Mouse (Mus musculus) olfactory bulb, adult 2 months (tissue): ENCODE data around the gene Mdp1. TPM values are rescaled to one million over a fixed set of nuclear protein-coding genes. Genes with fewer than 3 reads are reported as not detected.

Experiments
- H3K27ac ChIP-seq: fragments of 200-500 bp; 2 replicates; pipeline ENCODE4 v1.5.1; 2012; ENCODE audit warnings: low read depth, low read length; ENCODE audit not compliant: insufficient read depth
- H3K4me1 ChIP-seq: fragments of 200-500 bp; 2 replicates; pipeline ENCODE4 v1.6.1; 2012; ENCODE audit warnings: low read length; ENCODE audit not compliant: control insufficient read depth, insufficient read depth
- H3K4me3 ChIP-seq: fragments of 200-500 bp; 2 replicates; pipeline ENCODE4 v1.5.1; 2012; ENCODE audit warnings: mild to moderate bottlenecking, low read depth, low read length, moderate library complexity; ENCODE audit not compliant: insufficient read depth
- CTCF ChIP-seq: fragments of 200-500 bp; IDR thresholded peaks from 2 replicates; pipeline ENCODE4 v1.5.1; 2012; ENCODE audit warnings: low read depth, mild to moderate bottlenecking, low read length, moderate library complexity; ENCODE audit not compliant: insufficient read depth
- POLR2A ChIP-seq: fragments of 200-500 bp; IDR thresholded peaks from 2 replicates; pipeline ENCODE4 v1.6.1; 2012; ENCODE audit warnings: mild to moderate bottlenecking, low read depth, low read length, moderate library complexity; ENCODE audit not compliant: insufficient read depth
- WGBS: fragments of 180-500 bp; shearing (Covaris S2); methylation state at CpG from one replicate; pipeline ENCODE4 v1.1.7; 2018; 5-methylcytosine and 5-hydroxymethylcytosine counted together
- polyA plus RNA-seq: library from polyadenylated mRNA; stranded (reverse); fragments of >200 nt; gene quantifications from 2 replicates; pipeline ENCODE4 v1.2.4, GENCODE M21; 2012; ENCODE audit warnings: low replicate concordance; ENCODE audit not compliant: missing spikeins, insufficient read depth, insufficient read length

Mdp1 gene
- polyA plus RNA-seq, 1 experiment, result not detected

GRCm38 (mm10) chr14:55634874-55635522 lies 25.3 kb downstream of the Mdp1 start:
- peaks cover 14% of the 10 kb centered on the region; the same call in 1 of the 2 replicates for H3K4me1 ChIP-seq
- no peak for TF ChIP-seq CTCF
- no peak for TF ChIP-seq POLR2A
- H3K27ac ChIP-seq, result no peak overlapping the region
- H3K4me3 ChIP-seq, result peak overlapping the region; percentile 67
- WGBS, result 3% methylated on average over 23 of the region's 23 CpGs

GRCm38 (mm10) chr14:55629312-55629711 lies 31.0 kb downstream of the Mdp1 start:
- 46% methylated on average over 5 of the region's 5 CpGs for WGBS
- Histone ChIP-seq H3K4me1 (peaks cover 4% of the 10 kb centered on the region; the same call in 1 of the 2 replicates), H3K4me3 (no peak overlapping the region), H3K27ac (no peak overlapping the region)
- TF ChIP-seq POLR2A (no peak), CTCF (no peak)

DNA sequence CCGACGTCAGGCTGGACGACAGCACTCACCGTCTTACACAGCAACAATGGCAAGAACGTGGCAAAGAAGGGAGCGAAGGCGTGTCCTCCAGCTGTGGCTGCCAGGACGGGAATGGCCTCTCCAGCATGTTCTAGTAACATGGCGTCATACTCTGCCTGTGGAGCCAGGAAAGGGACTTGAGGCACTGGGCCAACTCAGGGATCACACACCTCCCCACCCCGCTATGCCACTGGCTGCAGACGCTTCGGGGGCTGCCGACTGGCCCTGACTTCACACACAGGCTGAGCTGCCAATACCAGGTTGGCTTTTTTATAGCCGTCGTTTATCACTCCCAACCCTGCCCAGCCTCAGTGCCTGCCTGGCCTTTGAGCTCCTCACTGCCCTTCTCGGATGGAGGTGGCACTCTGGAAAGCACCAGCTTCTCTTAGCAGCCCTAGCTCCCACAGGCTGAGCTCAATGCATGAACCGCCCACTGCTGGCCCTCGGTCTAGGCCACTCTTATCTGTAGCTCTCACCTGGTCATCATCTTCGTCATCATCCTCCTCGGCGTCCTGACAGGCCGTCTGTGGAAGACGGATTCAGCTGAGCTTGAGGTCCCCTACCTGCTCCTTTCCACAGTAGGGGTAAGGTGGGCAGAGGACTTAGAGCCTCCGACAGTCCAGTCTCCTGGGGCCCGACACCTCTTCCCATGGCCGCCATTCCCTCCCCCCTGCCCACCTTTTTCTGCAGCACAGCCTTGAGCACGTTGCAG lies 32.1 kb downstream of the Mdp1 start:
- no peak overlapping the region for H3K27ac ChIP-seq
- H3K4me3 ChIP-seq, result no peak overlapping the region
- H3K4me1 ChIP-seq, result no peaks in the 10 kb centered on the region
- no peak for TF ChIP-seq POLR2A
- TF ChIP-seq CTCF, result no peak
- WGBS, result 91% methylated on average over 27 of the region's 27 CpGs

DNA sequence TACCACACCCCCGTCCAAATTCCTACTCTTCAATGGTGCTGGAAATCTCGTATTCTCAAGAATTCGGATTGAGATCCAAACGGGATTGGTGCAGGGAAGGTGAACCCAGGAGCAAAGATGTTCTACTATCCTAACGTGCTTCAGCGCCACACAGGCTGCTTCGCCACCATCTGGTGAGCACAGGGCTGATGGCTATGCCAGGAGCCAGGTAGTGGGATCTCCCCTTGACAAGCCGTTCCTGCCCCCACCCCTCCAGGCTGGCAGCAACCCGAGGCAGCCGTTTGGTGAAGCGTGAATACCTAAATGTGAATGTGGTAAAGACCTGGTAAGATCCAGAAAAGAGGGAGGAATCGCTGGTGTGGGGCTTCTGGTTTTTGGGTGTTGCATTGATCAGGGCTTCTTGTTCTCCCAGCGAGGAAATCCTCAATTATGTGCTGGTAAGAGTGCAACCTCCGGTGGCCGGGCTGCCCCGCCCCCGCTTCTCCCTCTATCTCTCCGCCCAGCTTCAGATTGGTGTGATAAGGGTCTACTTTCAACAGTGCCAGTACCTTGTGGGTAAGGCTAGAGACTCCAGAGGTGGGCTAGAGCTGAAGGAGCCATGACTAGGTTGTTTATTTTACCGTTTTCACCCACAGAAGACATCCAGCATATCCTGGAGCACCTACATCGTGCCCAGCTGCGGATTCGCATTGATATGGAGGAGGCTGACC lies 41.7 kb downstream of the Mdp1 start:
- WGBS, result 55% methylated on average over 22 of the region's 22 CpGs
- Histone ChIP-seq H3K4me3 (peak overlapping the region; percentile 12), H3K27ac (no peak overlapping the region)

DNA sequence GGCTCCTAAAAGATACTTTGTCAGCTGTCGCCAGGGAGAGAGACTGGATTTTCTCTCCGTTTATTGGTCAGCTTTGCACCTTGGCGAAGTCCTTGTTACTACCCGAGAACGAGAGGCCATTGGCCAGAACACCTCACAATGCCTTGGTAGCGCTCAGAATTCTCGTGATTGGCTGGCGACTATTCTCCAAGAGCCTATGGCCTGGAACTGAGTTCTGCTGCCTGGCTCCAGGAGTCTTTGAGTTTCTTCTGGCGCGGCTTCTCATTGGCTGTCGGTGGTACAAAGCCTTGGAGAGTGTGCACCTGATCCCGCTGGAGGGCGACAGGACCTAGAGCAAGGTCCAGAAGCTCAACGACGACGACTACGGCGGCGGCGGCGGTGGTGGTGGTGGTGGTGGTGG lies 42.5 kb downstream of the Mdp1 start, which contains the start of gene Rec8:
Gene Rec8, plus strand, starts transcription at position 216 of the 400 bp plus-strand sequence.
- TF ChIP-seq POLR2A, result no peak
- no peak for TF ChIP-seq CTCF
- peak within 1 kb of the TSS; percentile 12 for H3K4me3 ChIP-seq
- WGBS, result 32% methylated on average over 21 of the region's 21 CpGs
- no peaks in the 10 kb centered on the region for H3K4me1 ChIP-seq
- no peak within 1 kb of the TSS for H3K27ac ChIP-seq

More for the DNA sequence above, 41.7 kb downstream of the Mdp1 start:
- TF ChIP-seq CTCF, result no peak
- TF ChIP-seq POLR2A, result no peak
- H3K4me1 ChIP-seq, result no peaks in the 10 kb centered on the region

DNA sequence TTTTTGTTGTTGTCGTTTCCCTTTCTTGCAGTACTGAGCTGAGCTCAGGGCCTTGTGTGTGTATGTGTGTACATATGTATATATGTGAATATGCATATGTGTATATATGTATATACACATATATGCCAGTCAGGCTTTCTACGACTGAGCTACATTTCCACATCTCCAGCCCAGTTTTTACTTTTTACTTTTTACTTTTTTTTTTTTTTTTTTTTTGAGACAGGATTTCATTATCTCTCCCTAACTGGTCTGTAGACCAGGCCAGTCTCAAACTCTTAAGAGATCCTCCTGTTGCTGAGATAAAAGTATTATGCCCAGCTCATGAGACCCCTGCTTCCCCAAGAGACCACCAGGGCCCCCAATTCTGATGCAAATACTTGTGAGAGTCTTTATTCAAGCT lies 43.5 kb downstream of the Mdp1 start:
- Histone ChIP-seq H3K4me3 (no peak overlapping the region), H3K4me1 (no peaks in the 10 kb centered on the region), H3K27ac (no peak overlapping the region)
- no peak for TF ChIP-seq POLR2A
- TF ChIP-seq CTCF, result no peak
- 93% methylated on average over 2 of the region's 2 CpGs for WGBS

GRCm38 (mm10) chr14:55615876-55616275 lies 44.4 kb downstream of the Mdp1 start:
- H3K4me3 ChIP-seq, result no peak overlapping the region
- H3K4me1 ChIP-seq, result no peaks in the 10 kb centered on the region
- TF ChIP-seq CTCF (no peak), POLR2A (no peak)
- 78% methylated on average over 2 of the region's 2 CpGs for WGBS
- H3K27ac ChIP-seq, result no peak overlapping the region

DNA sequence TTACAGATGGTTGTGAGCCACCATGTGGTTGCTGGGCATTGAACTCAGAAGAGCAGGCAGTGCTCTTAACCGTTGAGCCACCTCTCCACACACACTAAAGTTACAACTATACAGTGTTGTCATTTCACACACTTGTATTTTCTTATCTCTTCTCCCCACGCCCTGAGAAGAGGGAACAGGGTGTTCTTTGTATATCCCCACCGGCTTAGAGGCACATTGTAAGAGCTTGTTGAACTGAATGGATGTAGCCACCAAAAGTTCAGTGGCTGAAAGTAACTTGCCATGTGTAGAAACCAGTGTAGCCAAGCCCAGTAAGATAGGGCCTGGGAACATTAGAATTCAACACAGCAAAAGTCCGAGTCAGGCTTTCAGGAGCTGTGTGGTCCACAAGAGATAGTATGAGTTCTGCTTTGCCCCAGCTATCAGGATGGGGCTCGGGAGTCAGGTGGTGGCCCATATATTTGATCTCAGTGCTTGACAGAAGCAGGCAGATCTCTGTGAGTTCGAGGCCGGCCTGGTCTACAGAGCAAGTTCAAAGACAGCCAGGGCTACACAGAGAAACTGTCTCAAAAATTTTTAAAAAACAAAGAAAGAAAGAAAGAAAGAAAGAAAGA lies 45.6 kb downstream of the Mdp1 start:
- Histone ChIP-seq H3K27ac (no peak overlapping the region), H3K4me3 (no peak overlapping the region), H3K4me1 (no peaks in the 10 kb centered on the region)
- 81% methylated on average over 7 of the region's 7 CpGs for WGBS
- TF ChIP-seq CTCF, result no peak
- no peak for TF ChIP-seq POLR2A

DNA sequence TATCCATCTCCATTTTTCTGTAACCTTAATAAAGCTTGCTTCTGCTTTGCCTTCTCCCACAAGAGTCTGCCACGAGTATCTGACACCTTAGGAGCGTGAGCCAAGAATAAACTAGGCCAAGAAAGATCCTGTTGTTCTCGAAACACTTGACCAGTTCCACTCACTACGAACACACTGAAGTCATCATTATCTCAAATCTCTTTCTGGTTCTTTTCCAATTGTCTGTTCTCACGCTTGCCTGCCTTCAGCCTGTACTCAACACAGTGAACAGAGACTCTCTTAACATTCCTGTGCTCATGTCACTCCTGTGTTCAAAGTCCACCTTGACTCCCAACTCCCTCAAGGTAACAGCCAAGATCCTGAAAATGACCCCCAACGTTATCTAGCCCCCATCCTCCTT lies 47.0 kb downstream of the Mdp1 start:
- 51% methylated on average over 6 of the region's 6 CpGs for WGBS
- TF ChIP-seq POLR2A, result no peak
- no peak for TF ChIP-seq CTCF
- H3K4me1 ChIP-seq, result no peaks in the 10 kb centered on the region
- no peak overlapping the region for H3K27ac ChIP-seq
- H3K4me3 ChIP-seq, result no peak overlapping the region
